Mouse (Mus musculus) bone marrow macrophage, adult 2 months (primary cell): ENCODE measurements around the gene Car4. TPM values are rescaled to one million over a fixed set of nuclear protein-coding genes. Genes with fewer than 3 reads are reported as not detected.

Source experiments
- H3K27ac ChIP-seq: 2 replicates; pipeline ENCODE4 v1.5.1; 2012; ENCODE audit warnings: low read depth, low read length; ENCODE audit not compliant: insufficient read depth
- H3K4me1 ChIP-seq: 2 replicates; pipeline ENCODE4 v1.6.1; 2012; ENCODE audit warnings: low read length; ENCODE audit not compliant: control insufficient read depth, insufficient read depth
- H3K4me3 ChIP-seq: 2 replicates; pipeline ENCODE4 v1.5.1; 2012; ENCODE audit warnings: mild to moderate bottlenecking, low read length, moderate library complexity; ENCODE audit not compliant: insufficient read depth
- CTCF ChIP-seq: IDR thresholded peaks from 2 replicates; pipeline ENCODE4 v1.5.1; 2012; ENCODE audit warnings: low read depth, mild to moderate bottlenecking, low read length, moderate library complexity
- POLR2A ChIP-seq: IDR thresholded peaks from 2 replicates; pipeline ENCODE4 v1.6.1; 2012; ENCODE audit warnings: mild to moderate bottlenecking, low read depth, low read length, borderline replicate concordance
- polyA plus RNA-seq: library from polyadenylated mRNA; stranded (reverse); fragments of >200 nt; gene quantifications from 2 replicates; pipeline ENCODE4 v1.2.4, GENCODE M21; 2012; ENCODE audit not compliant: missing spikeins, insufficient read depth, insufficient read length

Car4 gene
- polyA plus RNA-seq: not detected in 2 replicates

GRCm38 (mm10) chr11:84957591-84958270 is at the start of gene Car4:
Gene Car4 (plus strand): TSS chr11:84957786.
- Histone ChIP-seq H3K4me1 (no peaks in the 10 kb centered on the region), H3K27ac (no peak within 1 kb of the TSS), H3K4me3 (no peak within 1 kb of the TSS)
- TF ChIP-seq POLR2A (no peak), CTCF (no peak)

GRCm38 (mm10) chr11:84908480-84908879 is 49.1 kb upstream of the Car4 start:
- no peak for TF ChIP-seq POLR2A
- no peak for TF ChIP-seq CTCF
- Histone ChIP-seq H3K4me3 (no peak overlapping the region), H3K4me1 (no peaks in the 10 kb centered on the region), H3K27ac (no peak overlapping the region)

- TF ChIP-seq POLR2A (no peak), CTCF (no peak)
- H3K27ac ChIP-seq: no peak overlapping the region
- H3K4me3 ChIP-seq: no peak overlapping the region
- H3K4me1 ChIP-seq: no peaks in the 10 kb centered on the region
These were observed 47.2 kb upstream of the Car4 start for GRCm38 (mm10) chr11:84910411-84910810.

- H3K4me3 ChIP-seq: no peak overlapping the region
- TF ChIP-seq CTCF: no peak
- no peak for TF ChIP-seq POLR2A
- H3K27ac ChIP-seq: no peak overlapping the region
- no peaks in the 10 kb centered on the region for H3K4me1 ChIP-seq
These were observed 42.9 kb upstream of the Car4 start for GRCm38 (mm10) chr11:84914673-84915072.

GRCm38 (mm10) chr11:84916053-84916702 is 41.4 kb upstream of the Car4 start, which contains the start of gene Znhit3:
Gene Znhit3 (minus strand): TSS chr11:84916366.
- Histone ChIP-seq H3K4me1 (no peaks in the 10 kb centered on the region), H3K4me3 (peak within 1 kb of the TSS; percentile 90), H3K27ac (no peak within 1 kb of the TSS)
- no peak for TF ChIP-seq POLR2A
- TF ChIP-seq CTCF: no peak

- TF ChIP-seq POLR2A: no peak
- TF ChIP-seq CTCF: no peak
- Histone ChIP-seq H3K4me3 (peak overlapping the region; percentile 90; the same call in 1 of the 2 replicates), H3K27ac (no peak overlapping the region), H3K4me1 (no peaks in the 10 kb centered on the region)
These were observed 40.8 kb upstream of the Car4 start for GRCm38 (mm10) chr11:84916703-84917300.

- TF ChIP-seq POLR2A: no peak
- TF ChIP-seq CTCF: peak; percentile 97
- no peak overlapping the region for H3K4me3 ChIP-seq
- H3K27ac ChIP-seq: no peak overlapping the region
- no peaks in the 10 kb centered on the region for H3K4me1 ChIP-seq
These were observed 39.2 kb upstream of the Car4 start for GRCm38 (mm10) chr11:84918425-84918824.

- no peaks in the 10 kb centered on the region for H3K4me1 ChIP-seq
- no peak overlapping the region for H3K27ac ChIP-seq
- H3K4me3 ChIP-seq: no peak overlapping the region
- TF ChIP-seq CTCF (peak; percentile 21; the same call in 1 of the 2 replicates), POLR2A (no peak)
These were observed 38.3 kb upstream of the Car4 start for GRCm38 (mm10) chr11:84919276-84919675.

- Histone ChIP-seq H3K4me3 (no peak overlapping the region), H3K27ac (no peak overlapping the region), H3K4me1 (no peaks in the 10 kb centered on the region)
- no peak for TF ChIP-seq POLR2A
- no peak for TF ChIP-seq CTCF
These were observed 37.6 kb upstream of the Car4 start for GRCm38 (mm10) chr11:84919951-84920350.

- no peak for TF ChIP-seq POLR2A
- TF ChIP-seq CTCF: no peak
- Histone ChIP-seq H3K4me1 (no peaks in the 10 kb centered on the region), H3K27ac (no peak overlapping the region), H3K4me3 (no peak overlapping the region)
These were observed 36.6 kb upstream of the Car4 start for GRCm38 (mm10) chr11:84920981-84921380.
